Mouse (Mus musculus): Measurements from ENCODE around the gene Mrps18b. TPM values are rescaled to one million over a fixed set of nuclear protein-coding genes. Genes with fewer than 3 reads are reported as not detected.

The Mrps18b gene
- polyA plus RNA-seq, 1 experiment: not detected

DNA sequence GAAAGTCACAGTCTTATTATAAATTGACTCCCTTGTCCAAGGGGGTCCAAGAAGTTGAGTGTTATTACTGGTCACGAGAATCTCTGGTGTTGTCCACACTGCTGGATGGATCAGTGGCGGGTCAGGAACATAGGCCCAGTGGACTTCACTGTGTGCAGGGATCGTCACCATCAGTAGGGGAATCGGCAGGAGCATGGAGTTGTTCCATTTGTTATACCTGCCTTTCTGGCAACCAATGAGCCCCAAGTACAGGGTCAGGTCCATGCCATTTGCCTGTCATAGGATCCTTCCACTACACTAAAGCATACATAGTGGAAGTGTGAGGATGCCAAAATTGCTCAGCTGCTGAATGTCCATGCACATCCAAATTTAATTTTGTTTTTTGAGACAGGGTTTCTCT lies 16.4 kb upstream of the Mrps18b start:
- WGBS: 86% methylated on average over 4 of the region's 4 CpGs
- no peak overlapping the region for H3K4me3 ChIP-seq (ENCODE audit: insufficient read depth, low read depth, low read length)
- no peaks in the 10 kb centered on the region for H3K4me1 ChIP-seq (ENCODE audit: control insufficient read depth, insufficient read depth, low read length)
- no peak overlapping the region for H3K27ac ChIP-seq (ENCODE audit: insufficient read depth, low read depth, low read length)
- no peak for TF ChIP-seq CTCF (IDR thresholded peaks at IDR 0.05; ENCODE audit: insufficient read depth, low read depth, low read length)
- no peak for TF ChIP-seq POLR2A (IDR thresholded peaks at IDR 0.05; ENCODE audit: insufficient read depth, low read depth, low read length)

- 96% methylated on average over 12 of the region's 12 CpGs for WGBS
- H3K4me1 ChIP-seq (ENCODE audit: control insufficient read depth, insufficient read depth, low read length): no peaks in the 10 kb centered on the region
- TF ChIP-seq CTCF (IDR thresholded peaks at IDR 0.05; ENCODE audit: insufficient read depth, low read depth, low read length): no peak
- TF ChIP-seq POLR2A (IDR thresholded peaks at IDR 0.05; ENCODE audit: insufficient read depth, low read depth, low read length): no peak
- no peak overlapping the region for H3K4me3 ChIP-seq (ENCODE audit: insufficient read depth, low read depth, low read length)
- H3K27ac ChIP-seq (ENCODE audit: insufficient read depth, low read depth, low read length): no peak overlapping the region
Measured at GRCm38 (mm10) chr17:35930627-35931026, 14.4 kb upstream of the Mrps18b start.

- WGBS: 90% methylated on average over 2 of the region's 2 CpGs
Measured at GRCm38 (mm10) chr17:35929534-35929933, 13.3 kb upstream of the Mrps18b start.

DNA sequence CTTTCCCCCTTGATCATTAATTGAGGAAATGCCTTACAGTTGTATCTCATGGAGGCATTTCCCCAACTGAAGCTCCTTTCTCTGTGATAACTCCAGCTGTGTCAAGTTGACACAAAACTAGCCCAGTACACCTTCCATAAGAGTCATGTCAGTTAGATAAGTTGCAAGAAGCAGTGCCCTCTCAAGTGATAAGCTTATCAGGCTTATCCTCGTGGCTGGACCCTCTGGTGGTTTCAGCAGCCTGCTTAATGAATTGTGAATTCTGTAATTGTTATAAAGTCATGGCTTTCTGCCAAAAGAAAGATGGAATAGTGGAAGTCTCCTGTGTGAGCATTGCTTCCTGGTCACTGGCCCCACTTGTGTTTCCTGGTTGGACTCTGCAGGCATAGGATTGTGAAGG lies 11.3 kb upstream of the Mrps18b start:
- no peaks in the 10 kb centered on the region for H3K4me1 ChIP-seq (ENCODE audit: control insufficient read depth, insufficient read depth, low read length)
- 44% methylated on average over 1 of the region's 1 CpGs for WGBS
- no peak overlapping the region for H3K4me3 ChIP-seq (ENCODE audit: insufficient read depth, low read depth, low read length)
- no peak overlapping the region for H3K27ac ChIP-seq (ENCODE audit: insufficient read depth, low read depth, low read length)
- TF ChIP-seq CTCF (IDR thresholded peaks at IDR 0.05; ENCODE audit: insufficient read depth, low read depth, low read length) (no peak), POLR2A (IDR thresholded peaks at IDR 0.05; ENCODE audit: insufficient read depth, low read depth, low read length) (no peak)

More at GRCm38 (mm10) chr17:35929534-35929933, 13.3 kb upstream of the Mrps18b start:
- Histone ChIP-seq H3K4me1 (ENCODE audit: control insufficient read depth, insufficient read depth, low read length) (no peaks in the 10 kb centered on the region), H3K4me3 (ENCODE audit: insufficient read depth, low read depth, low read length) (no peak overlapping the region), H3K27ac (ENCODE audit: insufficient read depth, low read depth, low read length) (no peak overlapping the region)
- TF ChIP-seq POLR2A (IDR thresholded peaks at IDR 0.05; ENCODE audit: insufficient read depth, low read depth, low read length) (no peak), CTCF (IDR thresholded peaks at IDR 0.05; ENCODE audit: insufficient read depth, low read depth, low read length) (no peak)

GRCm38 (mm10) chr17:35923281-35923680 lies 7.1 kb upstream of the Mrps18b start:
- 88% methylated on average over 4 of the region's 4 CpGs for WGBS
- Histone ChIP-seq H3K4me1 (ENCODE audit: control insufficient read depth, insufficient read depth, low read length) (peaks cover 7% of the 10 kb centered on the region), H3K4me3 (ENCODE audit: insufficient read depth, low read depth, low read length) (no peak overlapping the region), H3K27ac (ENCODE audit: insufficient read depth, low read depth, low read length) (no peak overlapping the region; the same call in 1 of the 2 replicates)
- no peak for TF ChIP-seq POLR2A (IDR thresholded peaks at IDR 0.05; ENCODE audit: insufficient read depth, low read depth, low read length)
- no peak for TF ChIP-seq CTCF (IDR thresholded peaks at IDR 0.05; ENCODE audit: insufficient read depth, low read depth, low read length)

GRCm38 (mm10) chr17:35922566-35922965 lies 6.4 kb upstream of the Mrps18b start:
- 41% methylated on average over 3 of the region's 3 CpGs for WGBS
- peaks cover 7% of the 10 kb centered on the region for H3K4me1 ChIP-seq (ENCODE audit: control insufficient read depth, insufficient read depth, low read length)
- H3K27ac ChIP-seq (ENCODE audit: insufficient read depth, low read depth, low read length): no peak overlapping the region
- no peak overlapping the region for H3K4me3 ChIP-seq (ENCODE audit: insufficient read depth, low read depth, low read length)
- TF ChIP-seq POLR2A (IDR thresholded peaks at IDR 0.05; ENCODE audit: insufficient read depth, low read depth, low read length) (no peak), CTCF (IDR thresholded peaks at IDR 0.05; ENCODE audit: insufficient read depth, low read depth, low read length) (no peak)

- WGBS: 31% methylated on average over 4 of the region's 4 CpGs
- no peak overlapping the region for H3K27ac ChIP-seq (ENCODE audit: insufficient read depth, low read depth, low read length)
- no peak overlapping the region for H3K4me3 ChIP-seq (ENCODE audit: insufficient read depth, low read depth, low read length)
- peaks cover 7% of the 10 kb centered on the region for H3K4me1 ChIP-seq (ENCODE audit: control insufficient read depth, insufficient read depth, low read length)
- TF ChIP-seq POLR2A (IDR thresholded peaks at IDR 0.05; ENCODE audit: insufficient read depth, low read depth, low read length) (no peak), CTCF (IDR thresholded peaks at IDR 0.05; ENCODE audit: insufficient read depth, low read depth, low read length) (no peak)
Measured at GRCm38 (mm10) chr17:35921710-35922109, 5.5 kb upstream of the Mrps18b start.

DNA sequence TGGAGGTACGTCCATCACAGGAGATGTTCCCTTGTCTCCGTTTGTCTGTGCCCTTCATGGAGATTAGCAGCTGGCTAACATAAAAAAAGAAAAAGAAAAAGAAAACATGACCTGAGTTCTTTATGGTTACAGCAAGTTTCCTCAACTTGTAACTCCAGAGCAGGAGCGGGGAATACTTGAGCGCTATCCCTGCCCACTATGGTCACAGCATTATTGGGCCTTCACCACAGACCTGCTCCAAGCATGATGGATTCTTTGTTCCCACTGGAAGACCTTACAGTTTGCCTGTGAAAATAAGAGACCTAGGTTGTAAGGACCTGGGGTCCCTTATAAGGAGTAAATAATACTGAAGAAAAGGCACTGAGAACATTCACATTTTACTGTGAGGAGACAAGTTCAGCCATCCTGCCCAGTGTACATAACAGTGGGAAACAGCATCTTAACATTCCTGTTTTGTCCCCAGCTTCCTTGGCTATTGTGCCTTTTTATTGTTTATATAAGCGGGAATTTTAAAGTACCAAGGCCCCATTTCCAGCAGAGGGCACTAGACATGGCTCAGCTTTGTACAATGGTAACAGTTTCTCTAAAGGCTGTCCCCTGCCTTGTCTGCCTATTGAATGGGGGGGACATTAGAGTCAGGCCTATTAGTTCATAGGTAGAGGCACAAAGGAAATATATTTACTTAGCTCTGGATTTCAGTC lies 4.8 kb upstream of the Mrps18b start:
- H3K4me3 ChIP-seq (ENCODE audit: insufficient read depth, low read depth, low read length): no peak overlapping the region
- H3K27ac ChIP-seq (ENCODE audit: insufficient read depth, low read depth, low read length): 0 out of 2 replicates have a peak overlapping the region, but pooled peaks have one; percentile 18
- WGBS: 60% methylated on average over 5 of the region's 5 CpGs
- H3K4me1 ChIP-seq (ENCODE audit: control insufficient read depth, insufficient read depth, low read length): peaks cover 7% of the 10 kb centered on the region
- TF ChIP-seq POLR2A (IDR thresholded peaks at IDR 0.05; ENCODE audit: insufficient read depth, low read depth, low read length) (no peak), CTCF (IDR thresholded peaks at IDR 0.05; ENCODE audit: insufficient read depth, low read depth, low read length) (no peak)

DNA sequence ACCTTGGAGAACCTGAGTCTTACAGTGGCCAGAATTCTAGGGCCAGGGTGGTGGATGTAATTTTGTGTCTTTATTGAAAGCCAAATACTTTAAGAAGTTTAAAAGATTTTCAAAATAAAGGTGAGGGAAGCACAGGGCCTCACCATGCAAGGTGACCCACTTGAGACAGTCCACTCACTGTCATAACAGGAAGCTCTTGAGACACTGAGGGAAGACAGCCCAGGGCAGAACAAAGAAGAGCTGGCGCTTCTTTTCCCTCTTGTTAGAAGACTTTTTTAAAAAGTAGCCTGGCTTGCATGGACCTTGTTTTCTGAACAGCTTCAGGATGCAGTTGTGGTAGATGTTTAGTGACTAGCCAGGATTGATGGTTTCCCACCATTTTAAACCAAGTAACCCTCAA lies 4.2 kb upstream of the Mrps18b start:
- no peak overlapping the region for H3K27ac ChIP-seq (ENCODE audit: insufficient read depth, low read depth, low read length)
- WGBS: 50% methylated on average over 1 of the region's 1 CpGs
- H3K4me3 ChIP-seq (ENCODE audit: insufficient read depth, low read depth, low read length): no peak overlapping the region
- no peak for TF ChIP-seq POLR2A (IDR thresholded peaks at IDR 0.05; ENCODE audit: insufficient read depth, low read depth, low read length)
- no peak for TF ChIP-seq CTCF (IDR thresholded peaks at IDR 0.05; ENCODE audit: insufficient read depth, low read depth, low read length)
- peaks cover 9% of the 10 kb centered on the region for H3K4me1 ChIP-seq (ENCODE audit: control insufficient read depth, insufficient read depth, low read length)
